Mouse (Mus musculus): Measurements from ENCODE around the gene Ccnt1.
A peak's percentile ranks its signal among the peaks of the same experiment; 100 is the strongest.
"Not testable (repeated sequence)": the region's sequence is repeated elsewhere in the genome, so short reads cannot be mapped to it uniquely, and the experiment has no call there.

Gene Ccnt1

GRCm38 (mm10) chr15:98546843-98547242 is 23.9 kb downstream of the Ccnt1 start:
- no peak for DNase-seq (ENCODE audit: extremely low read depth, low read depth, low spot score)

DNA sequence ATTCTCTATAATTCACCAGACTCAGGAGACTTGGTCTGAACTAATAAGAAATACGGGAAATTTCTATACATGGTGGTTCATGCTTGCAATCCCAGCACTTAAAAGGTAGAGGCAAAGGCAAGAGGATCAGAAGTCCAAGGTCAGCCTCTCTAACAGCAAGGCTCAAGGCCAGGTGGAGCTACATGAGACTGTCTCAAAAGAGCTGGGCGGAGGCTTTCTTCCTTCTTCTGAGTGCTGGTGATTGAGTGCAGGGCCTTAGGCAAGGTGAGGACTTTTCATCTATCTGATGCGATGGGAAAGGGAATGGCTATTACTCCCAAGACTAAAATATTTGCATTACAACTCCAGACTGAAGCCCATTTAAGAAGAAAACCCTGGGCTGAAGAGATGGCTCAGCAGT is 25.6 kb downstream of the Ccnt1 start:
- no peak for DNase-seq (ENCODE audit: extremely low read depth, low read depth, low spot score)

GRCm38 (mm10) chr15:98543341-98543740 is 27.4 kb downstream of the Ccnt1 start:
- no peak for DNase-seq (ENCODE audit: extremely low read depth, low read depth, low spot score)

DNA sequence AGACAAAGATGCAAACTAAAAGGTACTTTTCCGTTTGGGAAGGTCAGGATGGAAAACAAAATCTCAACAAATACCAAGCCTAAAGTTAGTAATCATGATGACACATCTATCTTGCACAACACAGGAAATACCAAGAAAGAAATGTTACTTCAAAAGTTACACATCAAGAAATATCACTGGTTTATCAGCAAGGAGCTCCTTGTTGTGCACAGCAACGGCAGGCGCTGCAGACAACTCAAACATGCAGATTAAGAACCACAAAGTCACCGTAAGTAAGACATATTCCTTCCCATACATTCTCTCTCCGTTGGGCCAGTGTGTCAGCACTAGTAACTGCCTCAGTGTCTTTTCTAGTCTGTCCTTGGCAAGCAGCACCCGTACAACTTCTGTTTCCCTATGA is 29.7 kb downstream of the Ccnt1 start:
- no peak for DNase-seq (ENCODE audit: extremely low read depth, low read depth, low spot score)

- DNase-seq (ENCODE audit: extremely low read depth, low read depth, low spot score) = no peak
Observed at GRCm38 (mm10) chr15:98537923-98538322, 32.8 kb downstream of the Ccnt1 start.

DNA sequence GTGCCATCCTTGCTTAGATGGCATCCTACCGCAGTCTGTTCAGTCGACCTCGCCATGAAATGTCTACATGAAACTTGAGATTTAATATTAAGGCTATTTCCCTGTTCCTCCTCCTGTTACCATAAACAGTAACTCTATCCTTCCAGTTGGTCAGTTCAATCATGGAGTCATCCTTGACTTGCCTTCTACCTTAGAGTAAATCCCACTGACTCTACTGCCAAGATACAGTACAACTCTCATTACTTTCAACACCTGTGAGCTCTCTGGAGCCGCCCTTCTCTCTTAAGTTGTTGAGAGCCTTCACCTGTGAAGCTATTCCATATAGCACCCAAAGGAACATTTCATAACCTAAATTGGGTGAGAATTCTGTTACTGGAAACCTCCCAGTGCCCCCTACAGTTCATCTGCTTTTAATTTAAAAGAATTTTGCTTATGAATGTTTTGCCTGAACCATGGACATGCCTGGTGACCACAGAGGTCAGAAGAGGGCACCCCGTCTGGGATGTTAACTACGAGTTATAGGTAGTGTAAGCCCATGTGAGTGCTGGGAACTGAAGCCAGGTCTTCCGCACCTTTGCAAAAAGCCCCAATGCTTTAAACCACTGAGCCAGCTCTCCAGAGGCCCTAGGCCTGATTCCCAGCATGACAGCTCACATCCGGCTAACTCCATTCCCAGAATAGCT is 33.8 kb downstream of the Ccnt1 start:
- no peak for DNase-seq (ENCODE audit: extremely low read depth, low read depth, low spot score)

- DNase-seq (ENCODE audit: extremely low read depth, low read depth, low spot score) = no peak
Observed at GRCm38 (mm10) chr15:98535921-98536320, 34.8 kb downstream of the Ccnt1 start.

DNA sequence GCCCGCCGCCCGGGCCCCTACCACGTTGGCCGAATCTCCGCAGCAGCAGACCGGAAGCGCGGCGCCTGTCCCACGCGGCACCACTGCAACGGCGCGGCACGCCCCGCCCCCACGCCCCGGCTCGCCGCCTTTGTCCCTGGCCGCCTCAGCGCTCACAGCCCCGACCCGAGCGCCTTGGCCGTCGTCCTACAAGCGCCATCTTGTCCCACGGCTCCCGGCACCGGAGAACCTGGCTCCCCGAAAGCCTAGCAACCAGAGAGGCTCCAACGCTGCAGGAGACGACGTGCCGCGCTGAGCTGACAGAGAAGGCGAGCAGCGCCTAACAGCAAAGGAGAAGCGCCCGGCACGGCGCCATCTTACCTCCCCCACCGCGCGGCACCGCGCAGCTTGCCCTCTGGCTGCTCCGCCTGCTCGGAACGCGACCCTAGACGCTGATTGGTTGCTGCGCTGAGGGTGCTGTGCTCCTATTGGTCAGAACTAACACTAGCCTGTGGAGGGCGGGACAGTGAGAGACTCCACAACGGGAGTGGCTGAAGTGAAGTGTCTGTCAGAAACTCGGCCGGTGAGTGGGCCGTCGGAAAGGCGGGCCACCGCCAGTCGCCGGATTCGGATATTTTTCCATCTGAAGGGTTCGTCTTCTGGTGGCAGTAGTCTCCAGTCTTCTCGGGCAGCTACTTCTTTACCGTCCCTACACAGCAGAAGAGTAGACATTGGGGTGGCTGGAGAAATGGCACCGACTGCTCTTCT is 36.7 kb downstream of the Ccnt1 start, which contains the start of gene Kansl2:
TSS of gene Kansl2 (minus strand) at position 384 of the 747 bp plus-strand sequence.
- DNase-seq (ENCODE audit: extremely low read depth, low read depth, low spot score) = peak; percentile 74

DNA sequence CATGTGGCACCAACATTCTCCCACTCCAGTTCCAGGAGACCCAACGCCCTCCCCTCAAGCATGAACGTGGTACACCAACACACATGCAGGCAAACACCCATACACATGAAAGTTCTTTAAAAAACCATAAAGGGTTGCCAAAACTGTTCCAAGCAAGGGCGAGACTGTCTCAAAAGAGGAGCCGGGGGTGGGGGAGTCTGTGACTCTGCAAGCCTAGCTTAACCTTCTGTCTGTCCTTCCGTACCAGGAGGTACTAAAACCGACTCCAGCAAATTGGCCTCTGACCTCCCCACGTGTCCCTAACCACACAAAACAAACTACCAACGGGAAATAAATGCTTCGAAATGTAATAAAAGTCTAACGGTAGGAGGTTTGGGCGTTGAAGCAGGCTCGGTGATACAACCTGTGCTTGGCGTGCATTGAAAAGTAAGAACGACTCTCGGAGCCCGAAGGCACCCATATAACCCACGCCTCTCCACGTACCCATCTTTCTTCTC is 37.6 kb downstream of the Ccnt1 start:
- DNase-seq (ENCODE audit: extremely low read depth, low read depth, low spot score) = no peak

GRCm38 (mm10) chr15:98532281-98532680 is 38.4 kb downstream of the Ccnt1 start:
- no peak for DNase-seq (ENCODE audit: extremely low read depth, low read depth, low spot score)

GRCm38 (mm10) chr15:98528066-98528563 is 42.6 kb downstream of the Ccnt1 start:
- DNase-seq (ENCODE audit: extremely low read depth, low read depth, low spot score) = no peak

GRCm38 (mm10) chr15:98527056-98527771 is 43.5 kb downstream of the Ccnt1 start:
- DNase-seq (ENCODE audit: extremely low read depth, low read depth, low spot score) = no peak

DNA sequence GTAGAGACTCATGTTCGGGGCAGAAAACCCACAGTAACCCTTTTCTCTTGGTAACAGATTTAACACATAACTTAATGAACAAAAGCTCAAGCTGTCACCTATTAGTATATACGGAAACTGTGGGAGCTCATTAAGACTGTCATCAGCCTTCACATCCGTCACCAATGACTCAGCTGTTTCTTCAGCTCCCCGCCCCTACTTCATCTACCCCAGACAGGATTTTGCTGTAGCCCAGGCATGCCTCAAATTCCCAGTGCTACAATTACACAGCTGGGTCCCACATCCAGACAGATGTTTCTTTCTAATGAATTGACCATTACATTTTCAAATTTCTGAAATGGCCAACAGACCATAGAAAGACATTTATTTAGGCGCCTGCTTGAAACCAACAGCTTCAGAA is 44.7 kb downstream of the Ccnt1 start:
- no peak for DNase-seq (ENCODE audit: extremely low read depth, low read depth, low spot score)

- DNase-seq (ENCODE audit: extremely low read depth, low read depth, low spot score) = no peak
Observed at GRCm38 (mm10) chr15:98521245-98521644, 49.5 kb downstream of the Ccnt1 start.

- DNase-seq (ENCODE audit: extremely low read depth, low read depth, low spot score) = no peak
Observed at GRCm38 (mm10) chr15:98517380-98518355, 53.1 kb downstream of the Ccnt1 start.

DNA sequence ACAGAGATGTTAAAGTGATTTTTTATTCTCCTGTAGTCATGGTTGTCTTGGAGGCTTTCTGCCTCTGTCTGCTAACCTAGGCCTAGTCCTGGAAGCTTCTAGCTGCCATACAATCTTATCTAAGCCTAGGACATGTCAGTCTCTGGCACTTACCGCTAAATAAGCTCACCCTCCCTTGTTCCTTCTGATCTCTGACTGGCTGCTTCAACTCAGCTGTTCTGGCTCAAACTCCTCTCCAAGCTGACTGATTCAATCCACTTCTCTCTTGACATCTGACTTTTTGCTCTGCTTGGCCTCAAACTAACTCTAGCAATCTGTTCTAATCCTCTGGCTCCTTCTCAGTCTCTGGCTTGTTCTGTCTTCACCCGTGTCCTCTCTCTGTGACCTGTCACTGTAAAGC is 55.9 kb downstream of the Ccnt1 start:
- not testable (repeated sequence) for DNase-seq (ENCODE audit: extremely low read depth, low read depth, low spot score)

DNA sequence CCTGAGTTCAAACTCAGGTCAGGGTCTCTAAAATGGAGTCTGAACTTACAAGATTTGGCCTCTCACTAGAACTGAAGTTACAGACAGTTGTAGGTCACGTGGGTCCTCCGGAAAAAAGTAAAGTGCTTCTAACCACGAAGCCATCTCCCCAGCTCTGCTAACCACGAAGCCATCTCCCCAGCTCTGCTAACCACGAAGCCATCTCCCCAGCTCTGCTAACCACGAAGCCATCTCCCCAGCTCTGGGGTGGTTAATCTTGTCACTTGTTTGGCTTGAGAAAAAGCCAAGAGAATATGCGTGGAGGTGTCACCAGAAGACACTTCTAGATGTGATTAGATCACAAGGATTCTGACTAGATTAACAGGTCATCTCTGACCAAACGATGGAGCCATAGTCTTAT is 56.6 kb downstream of the Ccnt1 start:
- DNase-seq (ENCODE audit: extremely low read depth, low read depth, low spot score) = no peak

DNA sequence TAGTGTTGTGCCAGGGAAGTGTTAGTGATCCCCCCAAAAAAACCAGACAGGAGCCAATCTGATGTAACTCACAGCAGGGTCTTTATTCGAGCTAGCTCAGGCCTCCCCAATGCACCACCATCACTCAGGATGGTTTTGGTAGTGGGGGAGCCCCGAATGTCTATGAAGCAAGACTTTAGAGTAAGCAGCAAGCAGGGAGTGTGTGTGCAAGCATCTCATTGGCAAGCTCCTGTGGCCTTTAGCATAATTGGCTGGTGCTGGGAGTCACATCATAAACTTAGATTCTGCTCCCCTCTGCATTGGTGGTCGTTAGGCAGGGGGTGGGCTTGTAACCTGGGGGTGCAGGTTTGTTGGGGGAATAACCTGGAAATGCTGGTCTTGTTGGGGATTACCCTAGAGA is 57.0 kb downstream of the Ccnt1 start:
- DNase-seq (ENCODE audit: extremely low read depth, low read depth, low spot score) = not testable (repeated sequence)

GRCm38 (mm10) chr15:98512799-98513321 is 57.9 kb downstream of the Ccnt1 start:
- DNase-seq (ENCODE audit: extremely low read depth, low read depth, low spot score) = no peak

DNA sequence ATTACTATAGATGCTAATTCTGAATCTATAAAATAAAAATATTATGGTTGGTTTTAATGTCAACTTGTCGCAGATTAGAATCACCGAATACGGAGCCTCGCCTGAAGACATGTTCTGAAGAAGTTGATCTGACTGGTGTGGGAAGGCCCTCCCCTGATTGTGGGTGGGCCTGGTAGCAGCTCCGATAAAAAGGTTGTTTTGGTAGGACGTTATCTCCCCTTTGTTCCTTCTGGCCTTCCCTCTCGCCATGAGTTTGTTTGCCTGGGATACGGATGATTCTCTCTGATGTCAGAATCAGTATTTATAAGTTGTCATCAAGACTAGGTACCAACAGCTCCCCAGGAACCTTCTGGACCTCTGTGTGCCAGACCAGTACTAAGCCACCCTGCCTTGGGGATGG is 58.5 kb downstream of the Ccnt1 start:
- DNase-seq (ENCODE audit: extremely low read depth, low read depth, low spot score) = no peak

Measured in fat pad, adult 2 months (tissue).